Mouse (Mus musculus) limb, embryonic 11.5 days (tissue): ENCODE measurements around the gene Borcs6. TPM values are rescaled to one million over a fixed set of nuclear protein-coding genes. Genes with fewer than 3 reads are reported as not detected.

Experiments
- ATAC-seq: fragments of 200-750 bp; cut with Nextera tagmentation; 2 replicates; pipeline ENCODE4 v1.8.0; 2017; ENCODE audit warnings: low read depth; ENCODE audit not compliant: insufficient number of reproducible peaks, low FRiP score, low TSS enrichment
- DNase-seq: peaks from one replicate; pipeline ENCODE4 v3.0.0-alpha.2; 2015; ENCODE audit warnings: low spot score
- H3K27ac ChIP-seq: fragments of 300-500 bp; sonication (generic); replicated peaks from 2 replicates; pipeline ENCODE4 v1.5.1; 2014; ENCODE audit warnings: low read depth, mild to moderate bottlenecking, low read length
- H3K27me3 ChIP-seq: fragments of 300-500 bp; sonication (generic); 2 replicates; pipeline ENCODE4 v1.6.1; 2014; ENCODE audit warnings: mild to moderate bottlenecking, low read length, mixed read lengths; ENCODE audit not compliant: control insufficient read depth, insufficient read depth
- H3K36me3 ChIP-seq: fragments of 300-500 bp; sonication (generic); 2 replicates; pipeline ENCODE4 v1.6.1; 2014; ENCODE audit warnings: mild to moderate bottlenecking, low read length, moderate library complexity, mixed read lengths; ENCODE audit not compliant: control insufficient read depth, insufficient read depth
- H3K4me1 ChIP-seq: fragments of 300-500 bp; sonication (generic); 2 replicates; pipeline ENCODE4 v1.6.1; 2014; ENCODE audit warnings: low read length, mixed read lengths; ENCODE audit not compliant: control insufficient read depth, insufficient read depth
- H3K4me2 ChIP-seq: fragments of 300-500 bp; sonication (generic); 2 replicates; pipeline ENCODE4 v1.6.1; 2014; ENCODE audit warnings: low read depth, mild to moderate bottlenecking, moderate library complexity; ENCODE audit not compliant: severe bottlenecking
- H3K4me3 ChIP-seq: fragments of 300-500 bp; sonication (generic); 2 replicates; pipeline ENCODE4 v1.5.1; 2014; ENCODE audit warnings: low read depth, low read length
- H3K9ac ChIP-seq: fragments of 300-500 bp; sonication (generic); 2 replicates; pipeline ENCODE4 v1.6.1; 2014; ENCODE audit warnings: mild to moderate bottlenecking, low read length
- H3K9me3 ChIP-seq: fragments of 300-500 bp; sonication (generic); 2 replicates; pipeline ENCODE4 v1.6.1; 2016; ENCODE audit warnings: low read length; ENCODE audit not compliant: control insufficient read depth
- WGBS: fragments of 180-500 bp; shearing (Covaris S2); extraction: QIAGEN DNeasy Blood & Tissue Kit; methylation state at CpG from one replicate; pipeline ENCODE4 v1.1.7; 2014; 5-methylcytosine and 5-hydroxymethylcytosine counted together
- polyA plus RNA-seq: library from polyadenylated mRNA; unstranded; fragments of >200 nt; fragmentation: Nextera tagmentation; extraction: Ambion mirVana; gene quantifications from 2 replicates; pipeline ENCODE4 v1.2.1, GENCODE M21; 2014

Borcs6 gene
- polyA plus RNA-seq, 1 experiment from 2014 or later, result 7.0 TPM

DNA sequence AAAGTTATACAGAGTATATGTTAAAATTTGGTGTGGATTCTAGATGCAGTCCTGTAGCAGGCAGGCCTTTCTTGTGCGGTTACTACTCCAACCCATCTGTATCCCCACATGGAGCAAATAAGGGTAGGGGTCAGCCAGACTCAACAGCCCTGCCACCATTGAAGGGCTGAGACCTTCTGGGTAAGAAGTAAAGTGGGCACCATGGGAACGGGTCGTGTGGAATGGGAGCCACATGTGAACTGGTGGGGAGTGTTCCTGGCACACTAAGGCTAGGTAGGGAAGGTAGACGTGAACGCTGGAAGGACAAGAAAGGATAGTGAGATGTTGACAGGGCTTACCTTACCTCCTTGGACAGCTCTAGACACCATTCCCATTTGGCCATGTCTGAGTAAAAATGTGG, 21.3 kb upstream of the Borcs6 start:
- Histone ChIP-seq H3K36me3 (peaks cover 5% of the 10 kb centered on the region; the same call in 1 of the 2 replicates), H3K4me1 (peaks cover 12% of the 10 kb centered on the region; the same call in 1 of the 2 replicates), H3K27ac (no peak overlapping the region), H3K4me2 (no peak overlapping the region; the same call in 1 of the 2 replicates), H3K9me3 (no peaks in the 10 kb centered on the region), H3K9ac (no peak overlapping the region), H3K27me3 (no peaks in the 10 kb centered on the region), H3K4me3 (peak overlapping the region; percentile 5; the same call in 1 of the 2 replicates)
- peak; percentile 25 for DNase-seq
- 72% methylated on average over 5 of the region's 5 CpGs for WGBS
- no peak for ATAC-seq

DNA sequence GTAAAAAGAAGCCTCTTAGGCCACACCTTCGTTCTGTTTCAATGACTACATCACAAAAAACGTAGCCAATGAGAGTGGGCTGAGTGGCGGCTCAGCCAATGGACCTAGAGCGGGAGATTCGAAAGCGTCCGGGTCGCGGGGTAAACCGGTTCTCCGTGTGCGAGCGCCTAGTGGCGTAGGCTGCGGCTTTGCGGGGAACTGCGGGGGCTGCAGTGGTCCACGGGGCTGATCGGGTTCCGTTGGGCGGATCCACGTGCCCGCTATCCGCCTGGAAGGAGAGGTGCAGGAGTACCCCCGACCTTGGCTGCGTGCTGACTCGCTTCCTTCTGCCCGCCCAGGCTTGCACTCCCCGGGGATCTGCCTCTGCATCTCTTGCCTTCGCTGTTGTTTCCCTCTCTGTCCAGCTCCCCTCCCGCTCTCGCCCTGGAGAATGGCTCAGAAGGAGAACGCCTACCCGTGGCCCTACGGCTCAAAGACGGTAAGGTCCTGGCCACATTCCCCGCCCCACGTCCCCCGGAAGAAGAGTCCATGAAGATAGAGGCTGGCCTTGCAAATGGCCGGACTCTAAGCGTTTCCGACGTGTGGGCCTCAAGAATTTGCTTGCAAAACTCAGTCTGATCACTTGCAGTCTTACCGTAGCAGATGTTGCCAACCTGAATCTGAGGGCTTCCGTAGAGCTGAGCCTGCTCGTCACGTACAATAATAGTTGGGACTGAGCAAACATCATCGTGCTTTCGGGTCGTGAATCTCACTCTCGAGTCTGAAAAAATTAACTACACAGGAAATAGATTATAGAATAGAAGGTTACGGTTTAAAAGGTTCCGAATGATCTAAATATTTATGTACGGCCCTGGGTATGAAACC, 13.8 kb upstream of the Borcs6 start, which contains the start of gene Aurkb:
TSS of gene Aurkb (plus strand) at position 117 of the 864 bp plus-strand sequence.
- Histone ChIP-seq H3K4me3 (peak within 1 kb of the TSS; percentile 94), H3K4me1 (peaks cover 8% of the 10 kb centered on the region), H3K27me3 (no peaks in the 10 kb centered on the region), H3K36me3 (peaks cover 10% of the 10 kb centered on the region; the same call in 1 of the 2 replicates), H3K27ac (peak within 1 kb of the TSS; percentile 90), H3K9ac (peak within 1 kb of the TSS; percentile 87), H3K4me2 (peak within 1 kb of the TSS; percentile 83), H3K9me3 (no peaks in the 10 kb centered on the region)
- peak; percentile 91 for DNase-seq
- under 1% methylated on average over 54 of the region's 54 CpGs for WGBS
- ATAC-seq, result peak; percentile 80

DNA sequence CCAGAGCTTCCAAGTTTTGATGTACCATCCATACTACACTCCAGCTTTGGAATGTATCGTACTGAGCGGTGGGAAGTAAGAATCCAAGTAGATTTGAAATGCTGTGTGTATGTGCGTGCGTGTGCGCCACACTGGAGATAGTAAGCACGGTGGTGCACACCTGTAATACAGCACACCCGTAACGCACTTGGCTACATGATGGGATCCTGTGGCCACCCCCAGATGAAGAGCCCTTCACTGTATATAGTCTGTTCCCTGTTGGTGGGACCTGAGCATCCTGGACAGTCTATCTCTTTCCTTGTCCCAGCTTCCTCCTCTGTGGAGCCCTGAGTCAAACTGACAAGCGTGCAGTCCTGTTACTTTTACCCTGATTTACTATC, 13.1 kb upstream of the Borcs6 start:
- WGBS, result 19% methylated on average over 9 of the region's 9 CpGs

DNA sequence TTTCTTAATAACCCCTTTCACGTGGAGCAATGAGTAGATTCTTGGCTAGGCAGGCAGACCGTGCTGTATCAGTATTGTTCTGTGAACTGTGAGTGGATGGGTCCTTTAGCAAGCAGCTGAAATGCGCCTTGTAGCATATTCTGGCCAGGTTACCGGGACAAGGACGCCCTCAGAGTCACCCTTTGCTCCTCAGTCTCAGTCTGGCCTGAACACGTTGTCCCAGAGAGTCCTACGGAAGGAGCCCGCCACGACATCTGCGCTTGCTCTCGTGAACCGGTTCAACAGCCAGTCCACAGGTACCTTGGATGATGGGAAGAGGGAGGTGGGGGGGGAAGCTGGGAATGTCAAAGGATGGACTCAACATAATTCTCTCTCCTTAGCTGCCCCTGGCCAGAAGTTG, 11.9 kb upstream of the Borcs6 start:
- Histone ChIP-seq H3K4me2 (no peak overlapping the region), H3K36me3 (peaks cover 15% of the 10 kb centered on the region; the same call in 1 of the 2 replicates), H3K27me3 (no peaks in the 10 kb centered on the region), H3K9me3 (no peaks in the 10 kb centered on the region), H3K4me1 (peaks cover 8% of the 10 kb centered on the region), H3K27ac (no peak overlapping the region), H3K9ac (no peak overlapping the region), H3K4me3 (no peak overlapping the region)
- ATAC-seq (no peak), DNase-seq (no peak)
- 94% methylated on average over 12 of the region's 12 CpGs for WGBS

More for the DNA sequence above, 13.1 kb upstream of the Borcs6 start:
- H3K4me1 ChIP-seq, result peaks cover 8% of the 10 kb centered on the region
- peaks cover 15% of the 10 kb centered on the region; the same call in 1 of the 2 replicates for H3K36me3 ChIP-seq
- H3K4me2 ChIP-seq, result peak overlapping the region; percentile 83
- H3K4me3 ChIP-seq, result peak overlapping the region; percentile 94
- H3K9me3 ChIP-seq, result no peaks in the 10 kb centered on the region
- ATAC-seq (no peak), DNase-seq (no peak)
- H3K9ac ChIP-seq, result peak overlapping the region; percentile 87
- no peak overlapping the region; the same call in 1 of the 2 replicates for H3K27ac ChIP-seq
- H3K27me3 ChIP-seq, result no peaks in the 10 kb centered on the region

DNA sequence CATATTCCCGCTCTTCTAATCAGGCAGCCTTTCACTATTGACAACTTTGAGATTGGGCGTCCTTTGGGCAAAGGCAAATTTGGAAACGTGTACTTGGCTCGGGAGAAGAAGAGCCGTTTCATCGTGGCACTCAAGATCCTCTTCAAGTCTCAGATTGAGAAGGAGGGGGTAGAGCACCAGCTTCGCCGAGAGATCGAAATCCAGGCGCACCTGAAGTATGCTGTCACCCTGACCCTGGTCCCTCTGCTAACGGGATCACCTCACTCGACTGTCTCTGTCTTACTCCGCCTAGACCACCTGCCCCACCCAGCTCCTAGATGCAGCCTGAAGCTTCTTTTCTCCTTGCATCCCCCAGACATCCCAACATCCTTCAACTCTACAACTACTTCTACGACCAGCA, 11.4 kb upstream of the Borcs6 start:
- H3K4me3 ChIP-seq, result no peak overlapping the region
- no peak for ATAC-seq

DNA sequence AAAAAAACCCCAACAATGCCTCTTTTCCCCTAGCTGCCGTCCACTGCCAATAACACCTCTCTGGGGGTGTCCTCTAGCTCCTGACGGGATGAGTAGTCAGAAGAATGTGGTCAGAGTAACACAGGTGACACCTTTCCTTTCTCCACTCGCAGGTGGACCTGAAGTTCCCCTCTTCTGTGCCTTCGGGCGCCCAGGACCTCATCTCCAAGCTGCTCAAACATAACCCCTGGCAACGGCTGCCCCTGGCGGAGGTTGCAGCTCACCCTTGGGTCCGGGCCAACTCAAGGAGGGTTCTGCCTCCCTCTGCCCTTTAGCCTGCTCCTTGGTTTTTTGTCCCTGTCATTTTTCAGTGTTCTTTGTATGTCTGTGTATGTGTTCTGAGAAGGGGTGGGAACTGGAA, 8.8 kb upstream of the Borcs6 start:
- H3K36me3 ChIP-seq, result peaks cover 15% of the 10 kb centered on the region; the same call in 1 of the 2 replicates
- ATAC-seq (no peak), DNase-seq (no peak)
- WGBS, result 95% methylated on average over 8 of the region's 8 CpGs
- no peak overlapping the region for H3K4me2 ChIP-seq
- H3K27me3 ChIP-seq, result no peaks in the 10 kb centered on the region
- H3K4me3 ChIP-seq, result no peak overlapping the region
- no peak overlapping the region for H3K27ac ChIP-seq
- no peaks in the 10 kb centered on the region for H3K9me3 ChIP-seq
- no peak overlapping the region for H3K9ac ChIP-seq
- peaks cover 8% of the 10 kb centered on the region for H3K4me1 ChIP-seq

More for the DNA sequence above, 11.4 kb upstream of the Borcs6 start:
- DNase-seq, result no peak
- Histone ChIP-seq H3K4me2 (no peak overlapping the region), H3K4me1 (peaks cover 8% of the 10 kb centered on the region), H3K27me3 (no peaks in the 10 kb centered on the region), H3K9ac (no peak overlapping the region), H3K27ac (no peak overlapping the region), H3K36me3 (peaks cover 15% of the 10 kb centered on the region; the same call in 1 of the 2 replicates), H3K9me3 (no peaks in the 10 kb centered on the region)
- WGBS, result 95% methylated on average over 14 of the region's 14 CpGs

DNA sequence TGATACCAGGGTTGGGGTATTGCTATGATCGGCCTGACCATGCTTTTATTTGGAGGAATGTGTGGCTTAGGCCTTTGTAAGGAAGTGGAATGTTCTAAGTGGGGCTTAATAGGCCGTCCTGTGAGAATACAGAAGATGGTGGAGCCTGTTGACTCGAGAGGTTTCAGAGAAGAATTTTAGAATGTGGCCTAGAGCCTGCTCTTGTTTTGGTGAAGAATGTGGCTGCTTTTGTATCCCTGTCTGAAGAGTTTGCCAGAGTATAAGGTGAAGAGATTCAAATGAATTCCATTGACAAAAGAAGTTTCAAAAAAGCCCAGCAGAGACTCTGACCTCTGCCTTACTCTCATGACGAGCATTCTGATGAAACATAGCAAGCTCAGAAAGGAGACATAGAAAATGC, 7.7 kb upstream of the Borcs6 start:
- Histone ChIP-seq H3K9me3 (no peaks in the 10 kb centered on the region), H3K4me2 (no peak overlapping the region), H3K4me1 (peaks cover 2% of the 10 kb centered on the region), H3K27me3 (no peaks in the 10 kb centered on the region), H3K27ac (no peak overlapping the region), H3K4me3 (no peak overlapping the region), H3K36me3 (peaks cover 15% of the 10 kb centered on the region; the same call in 1 of the 2 replicates), H3K9ac (no peak overlapping the region)
- ATAC-seq (no peak), DNase-seq (no peak)
- 90% methylated on average over 4 of the region's 4 CpGs for WGBS

DNA sequence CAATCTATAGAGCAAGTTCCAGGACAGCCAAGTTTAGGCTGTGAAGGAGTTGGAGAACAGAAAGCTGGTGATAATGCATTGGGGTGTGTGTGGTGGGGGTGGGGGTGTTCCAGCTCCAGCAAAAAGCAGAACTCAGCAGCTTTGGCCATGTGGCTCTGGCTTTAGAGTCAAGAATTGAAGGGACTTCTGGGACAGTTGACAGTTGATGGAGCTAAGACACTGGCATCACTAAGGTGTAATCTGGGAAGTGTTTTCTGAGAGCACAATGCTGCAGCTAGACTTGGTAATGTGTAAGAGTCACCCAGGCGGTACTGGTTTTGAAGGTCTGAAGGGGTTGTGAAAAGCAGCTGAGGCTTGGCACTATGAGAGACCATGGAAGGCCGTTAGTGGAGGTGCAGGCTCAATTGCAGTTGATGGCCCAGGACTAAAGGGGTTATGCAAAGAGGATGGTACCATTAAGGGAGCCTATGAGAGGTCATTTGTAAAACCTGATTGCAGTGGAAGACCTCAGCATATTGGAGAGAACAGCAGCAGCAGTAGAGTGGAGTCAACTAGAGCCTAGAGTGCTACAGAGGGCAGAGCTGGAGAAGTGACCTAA, 6.6 kb upstream of the Borcs6 start:
- Histone ChIP-seq H3K27me3 (no peaks in the 10 kb centered on the region), H3K4me1 (no peaks in the 10 kb centered on the region), H3K9me3 (no peaks in the 10 kb centered on the region), H3K9ac (no peak overlapping the region), H3K36me3 (peaks cover 15% of the 10 kb centered on the region; the same call in 1 of the 2 replicates), H3K4me2 (no peak overlapping the region), H3K4me3 (no peak overlapping the region), H3K27ac (no peak overlapping the region)
- DNase-seq (no peak), ATAC-seq (no peak)
- WGBS, result 77% methylated on average over 2 of the region's 2 CpGs
